Mouse (Mus musculus) c-Kit-positive CD71-positive TER-119-positive erythroid progenitor cells, embryonic 14.5 days (primary cell): ENCODE data around the gene Gripap1.
"Not testable (repeated sequence)": the region's sequence is repeated elsewhere in the genome, so short reads cannot be mapped to it uniquely, and the experiment has no call there.

ENCODE experiments used
- DNase-seq: peaks from one replicate; pipeline ENCODE4 v3.0.0-alpha.2; 2013; ENCODE audit warnings: low spot score

Gene Gripap1

GRCm38 (mm10) chrX:7778450-7779244 is 10.9 kb upstream of the Gripap1 start:
- DNase-seq = peak; percentile 65

- DNase-seq = no peak
Observed at GRCm38 (mm10) chrX:7779294-7779693, 10.3 kb upstream of the Gripap1 start.

GRCm38 (mm10) chrX:7782603-7783092 is 6.9 kb upstream of the Gripap1 start:
- DNase-seq = no peak

- no peak for DNase-seq
Observed at GRCm38 (mm10) chrX:7790309-7790708, 744 bp downstream of the Gripap1 start.

- peak; percentile 41 for DNase-seq
Observed at GRCm38 (mm10) chrX:7793361-7793760, 3.8 kb downstream of the Gripap1 start.

GRCm38 (mm10) chrX:7795016-7795415 is 5.5 kb downstream of the Gripap1 start:
- peak; percentile 39 for DNase-seq

GRCm38 (mm10) chrX:7797327-7797726 is 7.8 kb downstream of the Gripap1 start:
- DNase-seq = no peak

GRCm38 (mm10) chrX:7802157-7802556 is 12.6 kb downstream of the Gripap1 start:
- DNase-seq = not testable (repeated sequence)

GRCm38 (mm10) chrX:7815016-7815415 is 25.5 kb downstream of the Gripap1 start:
- not testable (repeated sequence) for DNase-seq

- DNase-seq = no peak
Observed at GRCm38 (mm10) chrX:7821865-7822779, 32.6 kb downstream of the Gripap1 start, which contains the start of gene Kcnd1. Kcnd1 (plus strand) TSS chrX:7822289.

- peak; percentile 56 for DNase-seq
Observed at GRCm38 (mm10) chrX:7837146-7837545, 47.6 kb downstream of the Gripap1 start.

GRCm38 (mm10) chrX:7840842-7841162 is 51.2 kb downstream of the Gripap1 start:
- DNase-seq = no peak

- peak; percentile 89 for DNase-seq
Observed at GRCm38 (mm10) chrX:7841163-7842162, 51.9 kb downstream of the Gripap1 start, which contains the start of gene Otud5. Otud5 (plus strand) TSS chrX:7841364.

GRCm38 (mm10) chrX:7842318-7842717 is 52.8 kb downstream of the Gripap1 start:
- no peak for DNase-seq

GRCm38 (mm10) chrX:7847845-7848244 is 58.3 kb downstream of the Gripap1 start:
- no peak for DNase-seq

GRCm38 (mm10) chrX:7854578-7854977 is 65.0 kb downstream of the Gripap1 start:
- DNase-seq = no peak

GRCm38 (mm10) chrX:7859191-7859753 is 69.7 kb downstream of the Gripap1 start:
- no peak for DNase-seq

- no peak for DNase-seq
Observed at GRCm38 (mm10) chrX:7863181-7863580, 73.6 kb downstream of the Gripap1 start.

- DNase-seq = no peak
Observed at GRCm38 (mm10) chrX:7864551-7864950, 75.0 kb downstream of the Gripap1 start.

GRCm38 (mm10) chrX:7865343-7865742 is 75.8 kb downstream of the Gripap1 start:
- DNase-seq = no peak

- no peak for DNase-seq
Observed at GRCm38 (mm10) chrX:7865786-7866185, 76.2 kb downstream of the Gripap1 start.
